Mouse (Mus musculus) embryonic facial prominence, embryonic 12.5 days (tissue): ENCODE results near the gene Lhx8. TPM values are rescaled to one million over a fixed set of nuclear protein-coding genes. Genes with fewer than 3 reads are reported as not detected.

Experiments
- ATAC-seq: fragments of 200-750 bp; cut with Nextera tagmentation; 2 replicates; pipeline ENCODE4 v1.8.0; 2017; ENCODE audit not compliant: insufficient number of reproducible peaks, insufficient read depth, low FRiP score, low TSS enrichment
- H3K27ac ChIP-seq: fragments of 300-500 bp; sonication (generic); 2 replicates; pipeline ENCODE4 v1.5.1; 2016; ENCODE audit warnings: mild to moderate bottlenecking
- H3K27me3 ChIP-seq: fragments of 300-500 bp; sonication (generic); 2 replicates; pipeline ENCODE4 v1.6.1; 2016; ENCODE audit warnings: mild to moderate bottlenecking, moderate library complexity
- H3K36me3 ChIP-seq: fragments of 300-500 bp; sonication (generic); 2 replicates; pipeline ENCODE4 v1.6.1; 2016; ENCODE audit warnings: mild to moderate bottlenecking
- H3K4me1 ChIP-seq: fragments of 300-500 bp; sonication (generic); 2 replicates; pipeline ENCODE4 v1.6.1; 2016
- H3K4me2 ChIP-seq: fragments of 300-500 bp; sonication (generic); replicated peaks from 2 replicates; pipeline ENCODE4 v1.6.1; 2016; ENCODE audit warnings: mild to moderate bottlenecking, moderate library complexity
- H3K4me3 ChIP-seq: fragments of 300-500 bp; sonication (generic); 2 replicates; pipeline ENCODE4 v1.5.1; 2016; ENCODE audit warnings: mild to moderate bottlenecking
- H3K9ac ChIP-seq: fragments of 300-500 bp; sonication (generic); 2 replicates; pipeline ENCODE4 v1.6.1; 2016; ENCODE audit warnings: mild to moderate bottlenecking, moderate library complexity
- H3K9me3 ChIP-seq: fragments of 300-500 bp; sonication (generic); 2 replicates; pipeline ENCODE4 v1.6.1; 2016; ENCODE audit warnings: mild to moderate bottlenecking, moderate library complexity
- WGBS: fragments of 180-500 bp; shearing (Covaris S2); methylation state at CpG from one replicate; pipeline ENCODE4 v1.1.7; 2016; 5-methylcytosine and 5-hydroxymethylcytosine counted together
- polyA plus RNA-seq: library from polyadenylated mRNA; unstranded; fragments of >200 nt; fragmentation: Nextera tagmentation; extraction: Ambion mirVana; gene quantifications from 2 replicates; pipeline ENCODE4 v1.2.1, GENCODE M21; 2016

Gene Lhx8
- 60.9 and 72.6 TPM in 2 replicates for polyA plus RNA-seq

- Histone ChIP-seq H3K27me3 (peaks cover 47% of the 10 kb centered on the region), H3K4me3 (peak within 1 kb of the TSS; percentile 62), H3K4me1 (peaks cover 18% of the 10 kb centered on the region; the same call in 1 of the 2 replicates), H3K27ac (peak within 1 kb of the TSS; percentile 93), H3K9me3 (no peaks in the 10 kb centered on the region), H3K36me3 (no peaks in the 10 kb centered on the region), H3K9ac (peak within 1 kb of the TSS; percentile 85), H3K4me2 (peak within 1 kb of the TSS; percentile 82)
- under 1% methylated on average over 28 of the region's 28 CpGs for WGBS
- ATAC-seq: 0 out of 2 replicates have a peak, but pooled peaks have one; percentile 22
These were observed at the start of gene Lhx8 for GRCm38 (mm10) chr3:154330181-154331002. TSS of gene Lhx8 (minus strand) at chr3:154330659.

GRCm38 (mm10) chr3:154373536-154373935 lies 43.1 kb upstream of the Lhx8 start:
- Histone ChIP-seq H3K27ac (no peak overlapping the region), H3K27me3 (no peaks in the 10 kb centered on the region), H3K4me1 (no peaks in the 10 kb centered on the region), H3K4me2 (no peak overlapping the region), H3K36me3 (no peaks in the 10 kb centered on the region), H3K9ac (no peak overlapping the region), H3K9me3 (no peaks in the 10 kb centered on the region), H3K4me3 (no peak overlapping the region)
- WGBS: 69% methylated on average over 5 of the region's 5 CpGs
- 0 out of 2 replicates have a peak, but pooled peaks have one; percentile 35 for ATAC-seq

DNA sequence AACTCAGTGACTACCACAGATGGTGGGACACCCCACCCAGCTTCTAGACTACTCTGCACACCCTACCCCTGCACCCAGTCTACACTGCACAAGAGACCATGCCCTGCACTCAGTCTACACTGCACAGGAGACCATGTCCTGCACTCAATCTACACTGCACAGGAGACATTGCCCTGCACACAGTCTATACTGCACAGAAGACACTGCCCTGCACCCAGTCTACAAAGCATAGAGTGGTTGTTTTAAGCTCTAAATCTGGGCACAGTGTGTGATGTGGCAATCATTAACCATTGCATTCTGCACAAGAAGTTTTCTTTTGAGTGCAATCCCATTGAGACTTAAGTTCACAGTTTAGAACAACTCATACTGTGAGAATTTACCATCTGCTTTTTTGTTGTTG lies 42.2 kb upstream of the Lhx8 start:
- H3K4me2 ChIP-seq: no peak overlapping the region
- H3K27me3 ChIP-seq: no peaks in the 10 kb centered on the region
- no peak overlapping the region for H3K4me3 ChIP-seq
- no peak overlapping the region for H3K9ac ChIP-seq
- H3K9me3 ChIP-seq: no peaks in the 10 kb centered on the region
- ATAC-seq: no peak
- peaks cover 3% of the 10 kb centered on the region; the same call in 1 of the 2 replicates for H3K4me1 ChIP-seq
- H3K27ac ChIP-seq: no peak overlapping the region
- H3K36me3 ChIP-seq: no peaks in the 10 kb centered on the region

DNA sequence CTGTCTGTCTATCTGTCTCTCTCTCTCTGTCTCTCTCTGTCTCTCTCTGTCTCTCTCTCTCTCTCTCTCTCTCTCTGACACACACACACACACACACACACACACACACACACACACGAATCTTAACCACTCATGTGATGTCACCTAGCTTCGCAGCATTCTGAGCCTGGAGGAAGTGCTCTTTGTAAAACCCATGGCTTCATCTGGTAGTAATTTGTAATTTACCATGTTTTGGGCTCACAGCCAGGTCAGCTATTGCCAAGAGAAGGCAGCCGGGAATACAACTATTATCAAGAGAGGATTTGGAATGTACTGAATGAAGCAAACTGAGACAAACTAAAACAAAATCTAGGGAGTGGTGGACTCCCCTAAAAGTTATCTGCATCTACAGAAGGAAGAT lies 36.9 kb upstream of the Lhx8 start:
- H3K4me1 ChIP-seq: peaks cover 25% of the 10 kb centered on the region
- 27% methylated on average over 3 of the region's 3 CpGs for WGBS
- H3K27me3 ChIP-seq: no peaks in the 10 kb centered on the region
- ATAC-seq: peak; percentile 58; the same call in 1 of the 2 replicates
- no peak overlapping the region for H3K9ac ChIP-seq
- H3K27ac ChIP-seq: peak overlapping the region; percentile 63
- H3K36me3 ChIP-seq: no peaks in the 10 kb centered on the region
- H3K4me2 ChIP-seq: no peak overlapping the region
- no peak overlapping the region for H3K4me3 ChIP-seq
- H3K9me3 ChIP-seq: no peaks in the 10 kb centered on the region

DNA sequence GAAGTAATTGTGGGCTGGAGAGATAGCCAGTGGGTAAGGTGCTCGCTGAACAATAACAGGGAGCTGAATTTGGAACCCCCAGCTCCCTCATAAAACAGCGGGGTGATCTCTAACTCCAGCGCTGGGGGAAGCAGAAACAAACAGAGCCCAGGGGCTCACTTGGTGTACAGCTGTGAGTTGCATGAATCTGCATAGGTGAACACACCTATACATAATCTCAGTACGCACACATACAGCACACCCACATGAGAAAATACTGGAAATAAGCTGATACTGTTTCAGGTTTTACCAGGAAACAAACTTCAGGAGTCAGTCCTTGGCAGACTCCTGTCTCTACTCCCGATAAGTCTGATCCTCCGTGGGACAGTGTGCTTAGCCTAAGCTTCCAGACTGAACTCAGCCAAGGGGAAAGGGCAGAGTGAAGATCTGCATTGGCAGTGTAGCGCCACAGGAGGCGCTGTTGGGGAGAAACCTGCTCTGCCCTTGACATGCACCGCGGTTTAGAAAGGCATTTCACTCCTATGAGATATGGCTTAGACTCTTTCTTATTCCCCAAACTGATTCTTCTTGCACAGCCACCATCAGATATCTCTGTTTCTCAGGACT lies 34.2 kb upstream of the Lhx8 start:
- Histone ChIP-seq H3K27me3 (no peaks in the 10 kb centered on the region), H3K4me1 (peaks cover 25% of the 10 kb centered on the region), H3K4me2 (peak overlapping the region; percentile 15; the same call in 1 of the 2 replicates), H3K9ac (no peak overlapping the region), H3K27ac (no peak overlapping the region), H3K36me3 (no peaks in the 10 kb centered on the region), H3K9me3 (no peaks in the 10 kb centered on the region), H3K4me3 (no peak overlapping the region)
- 26% methylated on average over 10 of the region's 10 CpGs for WGBS
- ATAC-seq: no peak

GRCm38 (mm10) chr3:154363507-154363906 lies 33.0 kb upstream of the Lhx8 start:
- no peak overlapping the region for H3K27ac ChIP-seq
- no peak for ATAC-seq
- H3K27me3 ChIP-seq: no peaks in the 10 kb centered on the region
- H3K4me2 ChIP-seq: no peak overlapping the region
- WGBS: 27% methylated on average over 9 of the region's 9 CpGs
- H3K9ac ChIP-seq: no peak overlapping the region
- peaks cover 25% of the 10 kb centered on the region for H3K4me1 ChIP-seq
- no peak overlapping the region for H3K4me3 ChIP-seq
- H3K9me3 ChIP-seq: no peaks in the 10 kb centered on the region
- H3K36me3 ChIP-seq: no peaks in the 10 kb centered on the region

GRCm38 (mm10) chr3:154359231-154359630 lies 28.8 kb upstream of the Lhx8 start:
- Histone ChIP-seq H3K36me3 (no peaks in the 10 kb centered on the region), H3K9ac (no peak overlapping the region), H3K4me1 (0 out of 2 replicates have a peak, but pooled peaks cover 3% of the 10 kb centered on the region), H3K9me3 (no peaks in the 10 kb centered on the region), H3K27ac (no peak overlapping the region), H3K4me3 (no peak overlapping the region), H3K4me2 (no peak overlapping the region), H3K27me3 (no peaks in the 10 kb centered on the region)
- WGBS: 58% methylated on average over 2 of the region's 2 CpGs
- no peak for ATAC-seq

DNA sequence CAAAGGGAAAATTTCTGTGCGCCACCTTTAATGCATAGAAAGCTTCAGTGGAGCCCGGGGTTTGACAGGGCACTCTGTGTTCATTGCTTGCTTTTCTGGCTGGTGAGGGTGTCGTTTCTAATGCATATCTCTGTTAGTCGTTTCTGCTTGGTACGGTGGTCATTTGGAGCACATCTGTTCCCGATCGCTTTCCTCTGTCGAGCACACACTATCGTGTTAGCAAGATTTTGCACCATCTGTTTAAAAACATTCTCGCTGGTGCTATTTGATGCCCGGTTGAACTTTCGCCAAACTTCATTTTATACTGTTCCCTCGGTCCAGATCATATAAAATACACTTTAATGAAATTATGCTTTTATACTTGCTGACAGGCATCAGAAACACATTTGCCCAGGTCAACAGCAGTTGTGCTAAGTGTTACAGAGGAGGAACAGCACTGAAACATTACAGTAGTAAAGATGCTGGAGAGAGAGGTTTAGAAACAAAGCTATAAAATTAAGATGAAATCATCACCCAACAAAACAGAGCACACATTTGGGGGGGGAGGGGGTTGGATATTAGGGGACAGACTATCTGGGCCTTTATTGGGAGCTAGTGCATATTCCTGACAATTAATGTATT lies 9.9 kb upstream of the Lhx8 start:
- H3K4me3 ChIP-seq: no peak overlapping the region
- ATAC-seq: no peak
- 32% methylated on average over 13 of the region's 13 CpGs for WGBS

DNA sequence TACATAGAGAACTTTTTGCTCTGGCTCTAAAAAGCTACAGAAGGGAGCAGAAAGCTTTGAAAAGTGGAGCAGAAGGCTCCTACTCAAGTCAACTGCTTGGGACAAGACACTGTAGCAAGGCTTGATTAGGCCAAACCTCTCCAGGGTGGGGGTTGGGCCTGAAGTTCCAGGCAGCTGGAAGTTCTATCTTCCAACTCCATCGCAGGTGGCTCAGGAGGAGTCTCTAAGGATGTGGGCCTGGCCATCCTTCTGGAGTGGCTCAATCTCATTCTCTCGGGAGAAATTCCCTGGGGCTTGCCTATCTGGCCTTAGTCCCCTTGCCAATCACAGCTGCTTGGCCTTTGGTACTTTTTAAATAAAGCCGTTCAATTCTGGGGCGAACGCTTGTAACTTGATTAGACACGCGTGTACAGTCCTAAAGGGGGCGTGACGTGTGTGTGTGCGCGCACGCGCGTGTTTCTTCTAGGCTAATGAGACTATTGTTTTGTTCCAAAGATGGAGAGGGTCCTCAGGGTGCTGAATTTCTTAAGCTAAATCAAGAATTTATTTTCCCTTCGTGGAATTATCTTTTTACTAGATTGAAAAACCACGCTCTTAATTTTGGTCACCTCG lies 9.3 kb upstream of the Lhx8 start:
- WGBS: 59% methylated on average over 17 of the region's 17 CpGs
- peak overlapping the region; percentile 16 for H3K4me2 ChIP-seq

More for the DNA sequence above, 9.9 kb upstream of the Lhx8 start:
- H3K27me3 ChIP-seq: peaks cover 24% of the 10 kb centered on the region
- no peaks in the 10 kb centered on the region for H3K36me3 ChIP-seq
- no peak overlapping the region for H3K9ac ChIP-seq
- H3K27ac ChIP-seq: peak overlapping the region; percentile 43
- H3K4me1 ChIP-seq: peaks cover 9% of the 10 kb centered on the region; the same call in 1 of the 2 replicates
- peak overlapping the region; percentile 16; the same call in 1 of the 2 replicates for H3K4me2 ChIP-seq
- no peaks in the 10 kb centered on the region for H3K9me3 ChIP-seq

GRCm38 (mm10) chr3:154334806-154335205 lies 4.3 kb upstream of the Lhx8 start:
- Histone ChIP-seq H3K4me1 (peaks cover 11% of the 10 kb centered on the region; the same call in 1 of the 2 replicates), H3K4me3 (peak overlapping the region; percentile 42), H3K27ac (no peak overlapping the region; the same call in 1 of the 2 replicates), H3K27me3 (peaks cover 50% of the 10 kb centered on the region), H3K36me3 (no peaks in the 10 kb centered on the region), H3K9me3 (no peaks in the 10 kb centered on the region), H3K4me2 (peak overlapping the region; percentile 53), H3K9ac (peak overlapping the region; percentile 53; the same call in 1 of the 2 replicates)
- WGBS: 2% methylated on average over 10 of the region's 10 CpGs
- ATAC-seq: no peak

More for the DNA sequence above, 9.3 kb upstream of the Lhx8 start:
- H3K4me1 ChIP-seq: peaks cover 9% of the 10 kb centered on the region; the same call in 1 of the 2 replicates
- H3K36me3 ChIP-seq: no peaks in the 10 kb centered on the region
- H3K4me3 ChIP-seq: no peak overlapping the region
- ATAC-seq: no peak
- peak overlapping the region; percentile 43 for H3K27ac ChIP-seq
- no peak overlapping the region for H3K9ac ChIP-seq
- no peaks in the 10 kb centered on the region for H3K9me3 ChIP-seq
- peaks cover 31% of the 10 kb centered on the region for H3K27me3 ChIP-seq

GRCm38 (mm10) chr3:154333401-154333999 lies 3.0 kb upstream of the Lhx8 start:
- 2% methylated on average over 16 of the region's 16 CpGs for WGBS
- no peak for ATAC-seq
- no peaks in the 10 kb centered on the region for H3K9me3 ChIP-seq
- peak overlapping the region; percentile 76 for H3K27ac ChIP-seq
- H3K27me3 ChIP-seq: peaks cover 53% of the 10 kb centered on the region
- H3K4me1 ChIP-seq: peaks cover 8% of the 10 kb centered on the region; the same call in 1 of the 2 replicates
- peak overlapping the region; percentile 53 for H3K4me2 ChIP-seq
- peak overlapping the region; percentile 53 for H3K9ac ChIP-seq
- H3K36me3 ChIP-seq: no peaks in the 10 kb centered on the region
- H3K4me3 ChIP-seq: peak overlapping the region; percentile 42
